Mouse (Mus musculus) ES-Bruce4 (cell line): ENCODE results near the gene Ipcef1.

Experiments used
- CTCF ChIP-seq: IDR thresholded peaks from one replicate; pipeline ENCODE4 v1.8.1; 2011; ENCODE audit warnings: low read depth, low read length
- POLR2A ChIP-seq: IDR thresholded peaks from one replicate; pipeline ENCODE4 v1.8.1; 2011; ENCODE audit warnings: low read length; ENCODE audit not compliant: insufficient read depth

DNA sequence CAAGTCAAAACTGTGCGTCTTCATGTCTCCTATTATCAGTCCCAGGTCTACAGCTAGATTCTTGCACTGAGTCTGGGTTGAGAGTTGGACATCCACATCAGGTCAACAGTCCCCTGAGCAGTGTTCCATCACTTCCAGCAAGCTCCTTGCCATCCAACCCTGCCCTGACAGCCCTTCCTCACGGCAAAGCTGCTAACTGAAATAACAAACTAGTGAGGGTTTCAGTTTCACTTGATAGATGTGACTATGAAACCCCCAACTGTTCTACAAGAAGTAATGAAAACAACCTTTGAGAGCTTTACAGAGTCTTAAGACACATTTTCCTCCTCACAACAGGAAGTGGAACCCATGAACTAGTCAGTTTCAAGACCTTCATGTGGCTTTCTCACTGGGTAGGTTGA lies 69.5 kb downstream of the Ipcef1 start:
- no peak for TF ChIP-seq POLR2A
- TF ChIP-seq CTCF: no peak
